Mouse (Mus musculus) cerebellum, adult 2 months (tissue): Measurements from ENCODE around the gene Rasgrp1.

Experiments
- CTCF ChIP-seq: fragments of 200-500 bp; IDR thresholded peaks from 2 replicates; pipeline ENCODE4 v1.5.1; 2011; ENCODE audit warnings: low read depth, mild to moderate bottlenecking, control low read depth, low read length, moderate library complexity, borderline replicate concordance; ENCODE audit not compliant: insufficient read depth
- POLR2A ChIP-seq: fragments of 200-500 bp; IDR thresholded peaks from 2 replicates; pipeline ENCODE4 v1.6.1; 2011; ENCODE audit warnings: low read length, control low read depth, borderline replicate concordance; ENCODE audit not compliant: insufficient read depth

GRCm38 (mm10) chr2:117366478-117366877, 23.7 kb upstream of the Rasgrp1 start:
- TF ChIP-seq POLR2A (no peak), CTCF (no peak)
